Mouse (Mus musculus) embryonic facial prominence, embryonic 11.5 days (tissue): ENCODE data around the gene Gfy. TPM values are rescaled to one million over a fixed set of nuclear protein-coding genes. Genes with fewer than 3 reads are reported as not detected.

ENCODE experiments used
- ATAC-seq: fragments of 200-750 bp; cut with Nextera tagmentation; replicated peaks from 2 replicates; pipeline ENCODE4 v1.8.0; 2017; ENCODE audit warnings: low read depth; ENCODE audit not compliant: insufficient number of reproducible peaks, low FRiP score, low TSS enrichment
- DNase-seq: peaks from one replicate; pipeline ENCODE4 v3.0.0-alpha.2; 2015; ENCODE audit warnings: low spot score
- H3K27ac ChIP-seq: fragments of 300-500 bp; sonication (generic); replicated peaks from 2 replicates; pipeline ENCODE4 v1.5.1; 2014; ENCODE audit warnings: mild to moderate bottlenecking, low read depth, low read length, control low read depth
- H3K27me3 ChIP-seq: fragments of 300-500 bp; sonication (generic); 2 replicates; pipeline ENCODE4 v1.6.1; 2014; ENCODE audit warnings: mild to moderate bottlenecking, low read length, moderate library complexity, mixed read lengths; ENCODE audit not compliant: control insufficient read depth, insufficient read depth
- H3K36me3 ChIP-seq: fragments of 300-500 bp; sonication (generic); replicated peaks from 2 replicates; pipeline ENCODE4 v1.6.1; 2014; ENCODE audit warnings: low read depth, mild to moderate bottlenecking, low read length, moderate library complexity, mixed read lengths; ENCODE audit not compliant: control insufficient read depth, insufficient read depth
- H3K4me1 ChIP-seq: fragments of 300-500 bp; sonication (generic); 2 replicates; pipeline ENCODE4 v1.6.1; 2014; ENCODE audit warnings: low read length, mixed read lengths; ENCODE audit not compliant: control insufficient read depth, insufficient read depth
- H3K4me2 ChIP-seq: fragments of 300-500 bp; sonication (generic); 2 replicates; pipeline ENCODE4 v1.6.1; 2014; ENCODE audit warnings: low read depth, mild to moderate bottlenecking, control low read depth, low read length, moderate library complexity
- H3K4me3 ChIP-seq: fragments of 300-500 bp; sonication (generic); 2 replicates; pipeline ENCODE4 v1.5.1; 2014; ENCODE audit warnings: low read depth, low read length, control low read depth
- H3K9ac ChIP-seq: fragments of 300-500 bp; sonication (generic); replicated peaks from 2 replicates; pipeline ENCODE4 v1.6.1; 2014; ENCODE audit warnings: mild to moderate bottlenecking, control low read depth, low read length
- H3K9me3 ChIP-seq: fragments of 300-500 bp; sonication (generic); replicated peaks from 2 replicates; pipeline ENCODE4 v1.6.1; 2016; ENCODE audit warnings: mild to moderate bottlenecking, low read length, inconsistent platforms, mixed read lengths; ENCODE audit not compliant: control insufficient read depth
- WGBS: fragments of 180-500 bp; shearing (Covaris S2); extraction: QIAGEN DNeasy Blood & Tissue Kit; methylation state at CpG from one replicate; pipeline ENCODE4 v1.1.7; 2014; 5-methylcytosine and 5-hydroxymethylcytosine counted together
- polyA plus RNA-seq: library from polyadenylated mRNA; unstranded; fragments of >200 nt; fragmentation: Nextera tagmentation; extraction: Ambion mirVana; gene quantifications from 2 replicates; pipeline ENCODE4 v1.2.1, GENCODE M21; 2014

Gene Gfy
- polyA plus RNA-seq, 1 experiment from 2014 or later: 0.52 TPM

DNA sequence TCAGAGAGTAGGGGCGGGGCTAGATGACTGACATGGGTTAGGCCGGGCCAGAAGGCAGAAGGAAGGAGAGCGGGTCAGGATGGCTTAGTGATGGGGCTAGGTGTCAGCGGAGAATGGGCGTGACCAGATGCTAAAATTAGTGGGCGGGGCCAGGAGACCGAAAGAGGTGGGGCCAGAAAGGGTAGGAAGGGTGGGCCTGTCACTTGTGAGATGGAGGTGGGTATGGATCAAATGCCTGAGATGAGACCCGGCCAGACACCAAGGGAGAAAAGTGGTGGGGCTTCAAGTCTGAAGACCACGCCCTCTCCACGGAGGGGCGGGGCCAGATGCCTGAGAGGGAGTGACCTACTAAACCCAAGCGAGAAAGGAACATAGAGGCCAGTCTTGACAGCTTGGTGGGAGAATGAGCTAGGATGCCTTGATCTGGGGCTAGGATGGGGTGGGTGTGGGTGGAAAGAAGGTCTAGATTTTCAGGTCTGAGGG lies 44.8 kb downstream of the Gfy start:
- Histone ChIP-seq H3K4me2 (no peak overlapping the region; the same call in 1 of the 2 replicates), H3K9me3 (no peaks in the 10 kb centered on the region), H3K27me3 (no peaks in the 10 kb centered on the region), H3K4me1 (no peaks in the 10 kb centered on the region), H3K27ac (no peak overlapping the region), H3K4me3 (no peak overlapping the region), H3K9ac (no peak overlapping the region), H3K36me3 (no peaks in the 10 kb centered on the region)
- WGBS: 5% methylated on average over 12 of the region's 12 CpGs
- DNase-seq (peak; percentile 39), ATAC-seq (no peak)

DNA sequence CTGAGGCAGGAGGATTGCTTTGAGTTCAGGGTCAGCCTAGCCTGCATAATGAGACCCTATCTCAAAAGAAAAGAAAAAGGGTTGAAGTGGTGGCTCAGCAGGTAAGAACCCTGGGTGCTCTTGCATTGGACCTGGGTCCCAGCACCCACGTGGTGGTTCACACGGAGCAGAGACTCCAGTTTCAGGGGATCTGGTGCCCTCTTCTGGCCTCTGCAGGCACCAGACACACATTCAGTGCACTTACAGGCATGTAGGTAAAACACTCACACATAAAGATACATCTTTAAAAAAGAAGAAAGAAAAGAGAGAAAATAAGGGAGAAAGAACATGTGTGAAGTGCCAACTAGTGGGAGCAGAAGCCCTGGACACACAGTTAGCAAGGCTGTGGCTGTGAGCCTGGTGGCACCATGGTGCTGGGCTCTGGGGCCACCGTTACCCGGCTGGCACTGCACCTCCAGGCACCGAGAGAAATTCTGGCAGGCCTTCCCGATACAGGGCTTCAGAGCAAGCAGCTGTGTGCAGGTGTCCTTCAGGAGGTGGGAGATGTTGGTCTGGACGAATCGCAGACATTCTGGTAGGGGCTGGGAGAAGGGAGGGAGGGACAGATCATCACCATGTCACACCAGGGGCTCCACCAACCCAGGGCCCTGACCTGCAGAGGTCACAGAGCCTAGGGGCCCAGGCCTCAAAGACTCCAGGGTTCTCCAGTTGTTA lies 45.8 kb downstream of the Gfy start:
- H3K9me3 ChIP-seq: no peaks in the 10 kb centered on the region
- no peaks in the 10 kb centered on the region for H3K36me3 ChIP-seq
- H3K9ac ChIP-seq: no peak overlapping the region
- ATAC-seq (no peak), DNase-seq (no peak)
- no peak overlapping the region for H3K27ac ChIP-seq
- no peaks in the 10 kb centered on the region for H3K27me3 ChIP-seq
- no peaks in the 10 kb centered on the region for H3K4me1 ChIP-seq
- H3K4me3 ChIP-seq: no peak overlapping the region
- no peak overlapping the region for H3K4me2 ChIP-seq
- WGBS: 75% methylated on average over 8 of the region's 8 CpGs

DNA sequence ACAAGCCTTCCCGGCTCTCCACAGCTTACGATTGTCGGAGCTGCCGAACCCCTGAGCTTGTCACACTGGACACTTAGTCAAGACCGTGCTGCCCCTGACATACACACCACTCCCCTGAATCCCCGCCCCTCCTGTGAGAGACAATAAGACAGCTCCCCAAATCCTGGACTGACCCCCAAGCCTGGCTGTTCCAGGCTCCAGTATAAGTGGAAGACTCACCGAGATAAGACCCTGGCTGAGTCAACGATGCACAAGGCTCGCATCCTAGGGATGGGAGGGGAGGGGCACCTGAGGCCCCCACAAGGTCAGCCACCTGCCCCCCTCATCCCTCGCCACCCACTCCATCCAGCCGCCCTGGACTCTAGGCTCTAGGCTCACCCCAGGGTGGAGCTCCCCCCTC lies 47.5 kb downstream of the Gfy start:
- H3K9me3 ChIP-seq: no peaks in the 10 kb centered on the region
- H3K27ac ChIP-seq: no peak overlapping the region
- H3K4me2 ChIP-seq: no peak overlapping the region
- H3K4me1 ChIP-seq: no peaks in the 10 kb centered on the region; the same call in 1 of the 2 replicates
- no peak overlapping the region for H3K4me3 ChIP-seq
- no peaks in the 10 kb centered on the region; the same call in none of the 2 replicates for H3K36me3 ChIP-seq
- H3K27me3 ChIP-seq: no peaks in the 10 kb centered on the region
- no peak for DNase-seq
- 75% methylated on average over 11 of the region's 11 CpGs for WGBS
- peak overlapping the region; percentile 13; the same call in 1 of the 2 replicates for H3K9ac ChIP-seq
- no peak for ATAC-seq

DNA sequence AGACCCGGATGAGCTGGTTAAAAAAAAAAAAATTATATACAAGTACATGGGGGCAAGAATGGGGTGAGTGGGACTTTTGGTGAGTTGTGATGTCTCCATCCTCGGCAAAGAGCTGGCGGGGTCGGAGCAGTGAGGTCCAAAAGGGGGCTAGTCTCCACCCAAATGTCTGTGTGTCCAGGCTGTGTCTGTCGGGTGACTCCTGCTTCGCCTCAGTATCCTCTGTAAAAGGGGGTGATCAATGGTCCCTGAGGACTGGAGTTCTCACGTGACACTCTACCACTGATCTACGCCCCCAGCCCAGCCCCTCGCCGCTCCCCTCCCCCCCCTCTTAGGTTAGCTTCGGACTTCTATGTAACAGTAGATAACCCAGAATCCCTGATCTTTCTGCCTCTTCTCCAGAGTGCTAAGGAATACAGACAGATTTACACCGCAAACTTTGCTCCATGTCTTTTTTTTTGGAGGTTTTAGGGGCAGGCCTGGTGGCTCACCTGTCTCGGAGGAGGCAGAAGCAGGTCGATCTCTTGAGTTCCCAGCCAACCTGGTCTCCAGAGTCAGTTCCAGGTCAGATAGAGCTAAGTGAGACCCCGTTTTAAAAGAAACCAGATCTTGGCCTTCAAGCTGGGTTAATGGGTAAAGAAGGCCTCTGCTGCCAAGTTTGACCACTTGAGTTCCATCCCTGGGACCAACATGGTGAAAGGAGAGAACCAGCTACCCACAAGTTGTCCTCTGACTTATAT lies 49.4 kb downstream of the Gfy start:
- Histone ChIP-seq H3K4me1 (no peaks in the 10 kb centered on the region; the same call in 1 of the 2 replicates), H3K27ac (no peak overlapping the region), H3K9ac (peak overlapping the region; percentile 37; the same call in 1 of the 2 replicates), H3K27me3 (no peaks in the 10 kb centered on the region), H3K4me2 (peak overlapping the region; percentile 64; the same call in 1 of the 2 replicates), H3K9me3 (no peaks in the 10 kb centered on the region), H3K36me3 (peaks cover 5% of the 10 kb centered on the region), H3K4me3 (no peak overlapping the region; the same call in 1 of the 2 replicates)
- no peak for ATAC-seq
- WGBS: 50% methylated on average over 15 of the region's 15 CpGs
- DNase-seq: no peak

DNA sequence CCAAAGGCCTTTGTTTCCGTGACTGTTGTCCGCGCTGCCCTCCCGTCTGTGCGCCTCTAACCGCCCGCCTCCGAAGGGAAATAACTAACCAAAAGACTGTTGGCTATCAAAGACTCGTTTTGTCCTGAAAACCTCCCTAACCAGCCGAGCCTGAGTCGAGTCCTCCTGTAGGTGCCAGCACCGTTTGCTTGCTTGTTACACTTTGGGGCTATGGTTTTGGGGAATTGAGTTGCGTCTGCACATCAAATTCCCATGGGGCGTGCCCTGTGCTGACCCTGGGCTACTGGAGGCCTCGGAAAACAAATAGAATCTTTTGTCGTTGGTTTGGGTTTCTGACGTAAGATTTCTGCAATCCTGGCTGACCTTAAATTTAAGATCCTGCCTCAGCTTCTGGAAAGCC lies 50.1 kb downstream of the Gfy start:
- Histone ChIP-seq H3K4me1 (no peaks in the 10 kb centered on the region; the same call in 1 of the 2 replicates), H3K27me3 (no peaks in the 10 kb centered on the region), H3K9ac (peak overlapping the region; percentile 79), H3K9me3 (no peaks in the 10 kb centered on the region), H3K4me3 (peak overlapping the region; percentile 52), H3K36me3 (peaks cover 5% of the 10 kb centered on the region), H3K4me2 (peak overlapping the region; percentile 64), H3K27ac (peak overlapping the region; percentile 90)
- WGBS: under 1% methylated on average over 17 of the region's 17 CpGs
- DNase-seq (peak; percentile 70), ATAC-seq (no peak; the same call in 1 of the 2 replicates)

DNA sequence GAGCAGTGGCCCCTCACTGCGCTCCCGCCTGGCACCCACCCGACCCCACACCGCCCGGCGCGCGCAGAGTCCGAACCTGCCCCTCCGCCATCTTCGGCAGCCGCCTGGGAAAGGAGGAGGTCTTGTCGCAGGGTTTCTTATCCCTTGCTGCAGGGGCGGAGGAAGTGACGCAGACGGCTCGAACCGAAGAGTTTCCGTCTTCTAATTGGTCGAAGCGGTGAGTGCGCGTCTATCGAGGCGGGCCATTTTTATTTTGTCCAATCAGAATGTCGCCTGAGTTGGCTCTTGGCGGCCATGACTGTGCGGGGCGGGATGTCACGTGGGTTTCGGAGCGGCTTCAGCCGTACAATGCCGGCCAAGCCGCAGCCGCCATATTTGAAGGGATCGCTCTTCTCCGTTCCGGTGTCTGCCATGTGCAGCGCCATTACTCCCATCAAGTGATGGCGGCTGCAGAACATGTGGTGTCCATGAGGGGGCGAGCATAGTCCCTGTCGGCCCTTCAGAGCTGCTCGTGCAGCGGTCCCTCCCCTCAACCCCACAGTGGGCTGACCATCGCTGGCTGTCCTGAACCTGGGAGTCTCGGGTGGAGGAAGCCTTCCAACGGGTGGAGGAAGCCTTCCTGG lies 50.6 kb downstream of the Gfy start, which contains the start of gene Rpl13a:
TSS of gene Rpl13a (minus strand) at position 138 of the 623 bp plus-strand sequence.
- Histone ChIP-seq H3K9ac (peak within 1 kb of the TSS; percentile 100), H3K27me3 (no peaks in the 10 kb centered on the region), H3K27ac (peak within 1 kb of the TSS; percentile 91), H3K4me1 (no peaks in the 10 kb centered on the region; the same call in 1 of the 2 replicates), H3K36me3 (peaks cover 5% of the 10 kb centered on the region), H3K9me3 (no peaks in the 10 kb centered on the region), H3K4me2 (peak within 1 kb of the TSS; percentile 88), H3K4me3 (peak within 1 kb of the TSS; percentile 96)
- WGBS: under 1% methylated on average over 48 of the region's 48 CpGs
- peak; percentile 95 for ATAC-seq
- peak; percentile 99 for DNase-seq

DNA sequence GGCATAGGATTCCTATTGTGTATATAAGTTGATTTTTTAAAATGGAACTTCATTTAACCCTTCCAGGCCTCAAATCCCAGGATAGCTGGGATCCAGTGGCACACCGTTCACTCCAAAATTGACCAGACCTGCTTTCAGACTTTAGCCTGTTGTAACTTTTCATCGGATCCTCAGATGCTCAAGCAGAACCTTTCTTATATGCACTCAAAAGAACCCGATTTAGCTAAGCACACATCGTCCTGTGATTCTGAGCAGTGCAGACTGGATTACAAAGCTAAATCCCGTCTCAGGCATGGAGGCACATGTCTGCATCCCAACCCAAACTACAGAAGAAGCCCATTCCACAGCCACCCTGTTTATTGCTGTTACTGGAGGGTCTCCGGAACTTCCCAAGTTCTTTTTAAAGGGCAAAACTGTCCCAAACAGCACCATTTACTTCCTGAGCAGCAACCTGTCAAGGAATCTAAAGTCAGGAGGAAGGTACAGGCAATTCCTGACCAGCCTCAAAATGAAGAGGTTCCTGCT lies 51.6 kb downstream of the Gfy start:
- H3K9ac ChIP-seq: peak overlapping the region; percentile 100
- H3K36me3 ChIP-seq: peaks cover 7% of the 10 kb centered on the region
- ATAC-seq (no peak), DNase-seq (no peak)
- no peaks in the 10 kb centered on the region for H3K27me3 ChIP-seq
- H3K4me1 ChIP-seq: no peaks in the 10 kb centered on the region; the same call in 1 of the 2 replicates
- H3K4me3 ChIP-seq: peak overlapping the region; percentile 96
- H3K4me2 ChIP-seq: peak overlapping the region; percentile 88
- no peaks in the 10 kb centered on the region for H3K9me3 ChIP-seq
- peak overlapping the region; percentile 91 for H3K27ac ChIP-seq
- 1% methylated on average over 6 of the region's 6 CpGs for WGBS
